ENCODE assay signal across 30 mouse cellular contexts in genomic region chr19:34171167-34171566, GRCm38 (mm10). TPM values are rescaled to one million over a fixed set of nuclear protein-coding genes. Genes with fewer than 3 reads are reported as not detected.
A peak's percentile ranks its signal among the peaks of the same experiment; 100 is the strongest.
DNase-seq lines count a peak whose midpoint lies in the region; ATAC-seq and TF ChIP-seq lines count a peak whose summit lies in the region.
"Had no signal": no experiment of that assay in that cellular context is flagged by ENCODE, and none has a peak within 500 bp of the region (broad histone marks: within the 10 kb centered on the region; RNA-seq: fewer than 3 reads in every experiment).

No protein-coding gene starts in this region.

- H3K36me3 ChIP-seq in myocyte (ENCODE audit: control insufficient read depth, insufficient read depth): no peaks in the 10 kb centered on the region
- no peaks in the 10 kb centered on the region for H3K36me3 ChIP-seq in hindbrain, embryonic 10.5 days
- no peaks in the 10 kb centered on the region for H3K36me3 ChIP-seq in midbrain, embryonic 15.5 days (replicated peaks)
- H3K36me3 ChIP-seq: G1E; hindbrain, embryonic 12.5 days; hindbrain, embryonic 15.5 days had no signal

- H3ac ChIP-seq in myocyte (ENCODE audit: control insufficient read depth, insufficient read length): no peak overlapping the region

- WGBS in hindbrain, embryonic 10.5 days: 70% methylated on average over 3 of the region's 3 CpGs
- 78% methylated on average over 3 of the region's 3 CpGs for WGBS in midbrain, embryonic 15.5 days

- DNase-seq in thymus, postnatal 4 days: peak; percentile 9
- DNase-seq in thymus, postnatal 25 days: no peak
- DNase-seq in 416B (ENCODE audit: low read depth): peak; percentile 27
- DNase-seq in NIH3T3 (ENCODE audit: low read depth): peak; percentile 31
- no peak for DNase-seq in hindbrain, embryonic 10.5 days (ENCODE audit: low spot score)
- DNase-seq in gastrocnemius, postnatal 25 days: no peak
- DNase-seq: adrenal gland, adult 8-10 months; adrenal gland, postnatal 25 days; cerebellum, adult 11-12 months; cerebellum, adult 8-10 months; cerebellum, postnatal 10 days; cerebellum, postnatal 36 days; forebrain, postnatal 0 days; gastrocnemius, adult 2 months; gastrocnemius, postnatal 14 days; heart, postnatal 36 days had no signal

- no peak for ATAC-seq in midbrain, embryonic 15.5 days (replicated peaks)
- ATAC-seq: activated CD4-positive, CD25-positive, alpha-beta regulatory T cell, adult 4 months; forebrain, embryonic 14.5 days; forebrain, postnatal 0 days; intestine, postnatal 0 days had no signal

- TF ChIP-seq POLR2A in myocyte (IDR thresholded peaks at IDR 0.05; ENCODE audit: insufficient read length, low read depth): no peak

- 0 out of 2 replicates have a peak, but pooled peaks cover 9% of the 10 kb centered on the region for H3K4me1 ChIP-seq in hindbrain, embryonic 10.5 days (replicated peaks)
- H3K4me1 ChIP-seq in midbrain, embryonic 15.5 days: no peaks in the 10 kb centered on the region
- H3K4me1 ChIP-seq: hindbrain, embryonic 12.5 days; hindbrain, embryonic 15.5 days had no signal

- no peak overlapping the region for H3K27ac ChIP-seq in hindbrain, embryonic 10.5 days
- no peak overlapping the region for H3K27ac ChIP-seq in midbrain, embryonic 15.5 days
- H3K27ac ChIP-seq: gastrocnemius, adult 2 months; hindbrain, embryonic 12.5 days; hindbrain, embryonic 15.5 days had no signal

- H3K9ac ChIP-seq in midbrain, embryonic 15.5 days: no peak overlapping the region
- H3K9ac ChIP-seq: forebrain, postnatal 0 days; hindbrain, embryonic 12.5 days; hindbrain, embryonic 15.5 days had no signal

- no peak overlapping the region for H3K4me3 ChIP-seq in myocyte
- no peak overlapping the region for H3K4me3 ChIP-seq in hindbrain, embryonic 10.5 days
- H3K4me3 ChIP-seq in midbrain, embryonic 15.5 days: no peak overlapping the region
- H3K4me3 ChIP-seq: gastrocnemius, adult 2 months; hindbrain, embryonic 12.5 days; hindbrain, embryonic 15.5 days had no signal

- H3K79me2 ChIP-seq in myocyte (ENCODE audit: control insufficient read depth, insufficient read depth): no peaks in the 10 kb centered on the region

- no peaks in the 10 kb centered on the region for H3K27me3 ChIP-seq in myocyte (ENCODE audit: control insufficient read depth, insufficient read depth, insufficient read length)
- H3K27me3 ChIP-seq in hindbrain, embryonic 10.5 days (ENCODE audit: insufficient read depth, poor library complexity, severe bottlenecking): no peaks in the 10 kb centered on the region
- peaks cover 3% of the 10 kb centered on the region for H3K27me3 ChIP-seq in midbrain, embryonic 15.5 days (replicated peaks)
- H3K27me3 ChIP-seq: hindbrain, embryonic 12.5 days; hindbrain, embryonic 15.5 days had no signal

- H3K4me2 ChIP-seq in myocyte (ENCODE audit: low read depth): peak overlapping the region; percentile 57
- no peak overlapping the region for H3K4me2 ChIP-seq in midbrain, embryonic 15.5 days
- H3K4me2 ChIP-seq: heart, embryonic 11.5 days; hindbrain, embryonic 12.5 days; hindbrain, embryonic 15.5 days had no signal

- no peaks in the 10 kb centered on the region for H3K9me3 ChIP-seq in hindbrain, embryonic 10.5 days
- no peaks in the 10 kb centered on the region for H3K9me3 ChIP-seq in midbrain, embryonic 15.5 days
- H3K9me3 ChIP-seq: G1E; hindbrain, embryonic 12.5 days; hindbrain, embryonic 15.5 days had no signal

TF ChIP-seq in myocyte, 11 proteins besides CTCF, POLR2A, EP300 and RAD21:
- TF ChIP-seq MAX (IDR thresholded peaks at IDR 0.05; ENCODE audit: low read depth) (no peak), REST (IDR thresholded peaks at IDR 0.05; ENCODE audit: insufficient read depth, insufficient read length) (no peak), E2F4 (IDR thresholded peaks at IDR 0.05; ENCODE audit: insufficient read depth) (no peak), CEBPB (IDR thresholded peaks at IDR 0.05; ENCODE audit: insufficient read depth, poor library complexity, severe bottlenecking) (no peak), TCF3 (IDR thresholded peaks at IDR 0.05; ENCODE audit: insufficient read length, low read depth) (no peak), USF1 (IDR thresholded peaks at IDR 0.05; ENCODE audit: low read depth) (no peak), TCF12 (IDR thresholded peaks at IDR 0.05; ENCODE audit: insufficient read depth, poor library complexity, severe bottlenecking) (no peak), MYOD1 (IDR thresholded peaks at IDR 0.05; ENCODE audit: control insufficient read depth in 1 of 3, insufficient read length in 2 of 3, low read depth in 2 of 3) (no peak)

RNA-seq across cellular contexts. Expression of gene Ankrd22, which starts 5.3 kb away (rescaled TPM):
- 0.06 TPM for polyA plus RNA-seq in myocyte (2012; fragmentation: generic; extraction: Trizol)
- polyA plus RNA-seq in hindbrain, embryonic 10.5 days (2016; fragmentation: Nextera tagmentation; extraction: Ambion mirVana): not detected in 2 replicates
- not detected for total RNA-seq in gastrocnemius, postnatal 25 days (2021)
- 0.12 TPM in 1 of 2 replicates, not detected in the other for polyA plus RNA-seq in midbrain, embryonic 15.5 days (2015; fragmentation: Nextera tagmentation; extraction: Ambion mirVana)
- total RNA-seq: adrenal gland, adult 8-10 months; adrenal gland, postnatal 25 days; forebrain, postnatal 0 days; gastrocnemius, adult 2 months; gastrocnemius, postnatal 14 days; heart, adult 8-10 months; heart, postnatal 36 days had no signal
- polyA plus RNA-seq: activated CD4-positive, CD25-positive, alpha-beta regulatory T cell, adult 4 months; forebrain, embryonic 11.5 days; forebrain, embryonic 14.5 days; forebrain, postnatal 0 days; frontal cortex, adult 2 months; G1E; heart, embryonic 11.5 days; heart, embryonic 14.5 days; heart, postnatal 0 days; hindbrain, embryonic 12.5 days; hindbrain, embryonic 15.5 days had no signal

RNA-seq across cellular contexts. Expression of gene Stambpl1, which starts 20.9 kb away (rescaled TPM):
- polyA plus RNA-seq in myocyte (2012; fragmentation: generic; extraction: Trizol): 26.9 TPM
- 2.9 and 3.7 TPM in 2 replicates for polyA plus RNA-seq in hindbrain, embryonic 10.5 days (2016; fragmentation: Nextera tagmentation; extraction: Ambion mirVana)
- total RNA-seq in gastrocnemius, postnatal 25 days (2021): 1 to 10 TPM in 1 of 2 experiments, under 1 TPM in 1; 0.61 to 1.2 TPM
- 16.0 and 16.5 TPM in 2 replicates for polyA plus RNA-seq in midbrain, embryonic 15.5 days (2015; fragmentation: Nextera tagmentation; extraction: Ambion mirVana)
- polyA plus RNA-seq: G1E had no signal

Comparison
In these comparisons a context has a peak if more than half of its experiments do, and no peak if none do; other contexts are left out.
1. DNase-seq: peak in thymus, postnatal 4 days (single experiment), 416B (single experiment) and NIH3T3 (single experiment); none in thymus, postnatal 25 days (single experiment), hindbrain, embryonic 10.5 days (single experiment) and gastrocnemius, postnatal 25 days (single experiment).